Mouse (Mus musculus): ENCODE results near the gene B3gnt2. TPM values are rescaled to one million over a fixed set of nuclear protein-coding genes. Genes with fewer than 3 reads are reported as not detected.
A peak's percentile ranks its signal among the peaks of the same experiment; 100 is the strongest.

Gene B3gnt2
- polyA plus RNA-seq, 1 experiment from 2014 or later, result 2.9 TPM

DNA sequence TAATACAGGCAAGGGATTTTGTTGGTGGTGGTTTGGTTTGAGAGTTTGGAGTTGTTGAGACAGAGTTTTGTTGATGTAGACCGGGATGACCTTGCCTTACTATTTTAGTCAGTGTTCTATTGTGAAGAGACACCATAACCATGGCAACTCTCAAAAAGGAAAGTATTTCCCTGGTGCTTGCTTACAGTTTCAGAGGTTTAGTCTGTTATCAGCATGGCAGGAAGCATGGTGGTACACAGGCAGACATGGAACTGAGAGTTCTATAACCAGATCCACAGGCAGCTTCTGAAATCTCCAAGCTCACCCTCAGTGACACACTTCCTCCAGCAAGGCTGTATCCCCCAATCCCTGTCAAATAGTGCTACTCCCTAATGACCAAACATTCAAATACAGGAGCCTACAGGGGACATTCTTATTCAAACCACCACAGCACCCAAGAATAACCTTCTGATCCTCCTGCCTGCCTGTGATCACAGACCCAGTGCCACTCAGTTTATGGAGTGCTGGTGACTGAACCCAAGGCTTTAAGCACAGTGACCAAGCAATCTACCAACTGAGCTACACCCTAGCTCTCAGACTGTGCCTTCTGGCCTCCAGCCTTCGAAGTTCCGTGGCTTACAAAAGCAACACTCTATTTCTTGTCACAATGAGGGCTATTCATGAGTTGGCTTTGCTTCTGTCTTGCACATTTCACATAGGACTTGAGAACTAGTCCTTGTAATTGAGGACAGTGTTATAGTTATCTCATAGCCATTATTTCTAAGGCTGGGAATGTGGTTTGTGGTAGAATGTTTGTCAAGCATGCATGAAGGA is 104.4 kb downstream of the B3gnt2 start:
- Histone ChIP-seq H3K9ac (ENCODE audit: low read depth, low read length) (no peak overlapping the region), H3K4me2 (no peak overlapping the region), H3K27me3 (ENCODE audit: control insufficient read depth, insufficient read depth, low read length) (no peaks in the 10 kb centered on the region), H3K36me3 (ENCODE audit: control insufficient read depth, insufficient read depth, low read length) (no peaks in the 10 kb centered on the region), H3K4me1 (ENCODE audit: control insufficient read depth, insufficient read depth, low read length) (peaks cover 5% of the 10 kb centered on the region), H3K9me3 (replicated peaks; ENCODE audit: control insufficient read depth, low read length) (no peaks in the 10 kb centered on the region), H3K27ac (ENCODE audit: low read depth, low read length) (no peak overlapping the region), H3K4me3 (ENCODE audit: low read depth, low read length) (no peak overlapping the region)
- 73% methylated on average over 3 of the region's 3 CpGs for WGBS (ENCODE audit: insufficient replicate concordance)
- ATAC-seq (replicated peaks; ENCODE audit: insufficient number of reproducible peaks, low FRiP score, low TSS enrichment), result no peak

GRCm38 (mm10) chr11:22755180-22755579 is 105.6 kb downstream of the B3gnt2 start:
- WGBS (ENCODE audit: insufficient replicate concordance), result 61% methylated on average over 1 of the region's 1 CpGs
- no peak for ATAC-seq (replicated peaks; ENCODE audit: insufficient number of reproducible peaks, low FRiP score, low TSS enrichment)

GRCm38 (mm10) chr11:22752596-22752995 is 108.2 kb downstream of the B3gnt2 start:
- Histone ChIP-seq H3K4me1 (ENCODE audit: control insufficient read depth, insufficient read depth, low read length) (peaks cover 5% of the 10 kb centered on the region), H3K4me3 (ENCODE audit: low read depth, low read length) (no peak overlapping the region), H3K27me3 (ENCODE audit: control insufficient read depth, insufficient read depth, low read length) (no peaks in the 10 kb centered on the region), H3K27ac (ENCODE audit: low read depth, low read length) (no peak overlapping the region), H3K4me2 (peak overlapping the region; percentile 15; the same call in 1 of the 2 replicates), H3K9ac (ENCODE audit: low read depth, low read length) (no peak overlapping the region), H3K36me3 (ENCODE audit: control insufficient read depth, insufficient read depth, low read length) (no peaks in the 10 kb centered on the region), H3K9me3 (replicated peaks; ENCODE audit: control insufficient read depth, low read length) (no peaks in the 10 kb centered on the region)
- ATAC-seq (replicated peaks; ENCODE audit: insufficient number of reproducible peaks, low FRiP score, low TSS enrichment), result 0 out of 2 replicates have a peak, but pooled peaks have one; percentile 18
- WGBS (ENCODE audit: insufficient replicate concordance), result 25% methylated on average over 5 of the region's 5 CpGs

More at GRCm38 (mm10) chr11:22755180-22755579, 105.6 kb downstream of the B3gnt2 start:
- Histone ChIP-seq H3K27me3 (ENCODE audit: control insufficient read depth, insufficient read depth, low read length) (no peaks in the 10 kb centered on the region), H3K4me3 (ENCODE audit: low read depth, low read length) (no peak overlapping the region), H3K36me3 (ENCODE audit: control insufficient read depth, insufficient read depth, low read length) (no peaks in the 10 kb centered on the region), H3K27ac (ENCODE audit: low read depth, low read length) (no peak overlapping the region), H3K4me1 (ENCODE audit: control insufficient read depth, insufficient read depth, low read length) (peaks cover 5% of the 10 kb centered on the region), H3K9me3 (replicated peaks; ENCODE audit: control insufficient read depth, low read length) (no peaks in the 10 kb centered on the region), H3K9ac (ENCODE audit: low read depth, low read length) (no peak overlapping the region), H3K4me2 (no peak overlapping the region)

GRCm38 (mm10) chr11:22751592-22751991 is 109.2 kb downstream of the B3gnt2 start:
- Histone ChIP-seq H3K9ac (ENCODE audit: low read depth, low read length) (no peak overlapping the region), H3K4me3 (ENCODE audit: low read depth, low read length) (no peak overlapping the region), H3K4me2 (no peak overlapping the region), H3K9me3 (replicated peaks; ENCODE audit: control insufficient read depth, low read length) (no peaks in the 10 kb centered on the region), H3K4me1 (ENCODE audit: control insufficient read depth, insufficient read depth, low read length) (peaks cover 5% of the 10 kb centered on the region), H3K36me3 (ENCODE audit: control insufficient read depth, insufficient read depth, low read length) (no peaks in the 10 kb centered on the region), H3K27ac (ENCODE audit: low read depth, low read length) (no peak overlapping the region), H3K27me3 (ENCODE audit: control insufficient read depth, insufficient read depth, low read length) (no peaks in the 10 kb centered on the region)
- 89% methylated on average over 3 of the region's 3 CpGs for whole genome bisulfite sequencing (ENCODE audit: insufficient replicate concordance)
- ATAC-seq (replicated peaks; ENCODE audit: insufficient number of reproducible peaks, low FRiP score, low TSS enrichment), result no peak

DNA sequence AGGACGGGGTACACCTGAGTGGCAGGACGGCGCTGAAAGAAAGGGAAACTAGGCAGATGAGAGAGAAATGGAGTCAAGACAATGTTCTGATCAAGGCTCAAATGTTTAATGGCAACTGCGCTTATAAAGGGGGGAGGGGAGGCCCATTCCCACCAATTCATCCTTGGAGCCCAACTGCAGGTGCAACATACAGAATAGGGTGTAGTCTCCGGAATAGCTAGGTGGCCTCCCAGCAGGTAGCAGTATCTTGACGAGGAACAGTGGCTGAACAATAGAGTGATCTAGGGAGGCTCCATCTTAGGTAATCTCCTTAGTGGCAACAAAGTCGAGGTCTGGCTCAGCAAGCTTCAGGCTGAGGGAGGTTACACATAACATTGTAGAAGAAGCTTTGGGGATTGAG is 113.4 kb downstream of the B3gnt2 start:
- no peak for ATAC-seq (replicated peaks; ENCODE audit: insufficient number of reproducible peaks, low FRiP score, low TSS enrichment)
- H3K9me3 ChIP-seq (replicated peaks; ENCODE audit: control insufficient read depth, low read length), result 0 out of 2 replicates have a peak, but pooled peaks cover 5% of the 10 kb centered on the region
- 78% methylated on average over 7 of the region's 7 CpGs for WGBS (ENCODE audit: insufficient replicate concordance)
- no peak overlapping the region for H3K4me2 ChIP-seq
- H3K9ac ChIP-seq (ENCODE audit: low read depth, low read length), result no peak overlapping the region
- no peak overlapping the region for H3K4me3 ChIP-seq (ENCODE audit: low read depth, low read length)
- no peak overlapping the region for H3K27ac ChIP-seq (ENCODE audit: low read depth, low read length)
- H3K27me3 ChIP-seq (ENCODE audit: control insufficient read depth, insufficient read depth, low read length), result no peaks in the 10 kb centered on the region
- H3K4me1 ChIP-seq (ENCODE audit: control insufficient read depth, insufficient read depth, low read length), result no peaks in the 10 kb centered on the region
- H3K36me3 ChIP-seq (ENCODE audit: control insufficient read depth, insufficient read depth, low read length), result no peaks in the 10 kb centered on the region

DNA sequence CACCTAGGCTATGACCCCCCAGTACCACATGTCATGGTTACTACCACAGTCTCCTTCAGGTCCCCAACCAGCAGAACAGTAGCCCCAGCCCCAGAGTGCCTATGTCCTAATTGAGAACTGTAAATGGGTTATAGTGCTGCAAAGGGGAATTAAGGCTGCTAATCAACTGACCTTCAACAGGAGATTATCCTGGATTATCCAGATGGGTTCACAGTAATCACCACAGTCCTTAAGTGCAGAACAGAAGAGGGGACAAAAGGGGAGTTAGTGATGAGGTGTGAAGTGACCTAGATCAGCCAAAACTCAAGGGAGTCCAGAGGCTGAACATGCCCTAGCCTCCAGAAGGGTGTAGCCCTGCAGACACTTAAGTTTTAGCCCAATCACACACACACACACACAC is 115.4 kb downstream of the B3gnt2 start:
- Histone ChIP-seq H3K9ac (ENCODE audit: low read depth, low read length) (no peak overlapping the region), H3K9me3 (replicated peaks; ENCODE audit: control insufficient read depth, low read length) (0 out of 2 replicates have a peak, but pooled peaks cover 5% of the 10 kb centered on the region), H3K4me2 (no peak overlapping the region), H3K4me3 (ENCODE audit: low read depth, low read length) (no peak overlapping the region), H3K4me1 (ENCODE audit: control insufficient read depth, insufficient read depth, low read length) (no peaks in the 10 kb centered on the region), H3K27me3 (ENCODE audit: control insufficient read depth, insufficient read depth, low read length) (no peaks in the 10 kb centered on the region), H3K27ac (ENCODE audit: low read depth, low read length) (no peak overlapping the region), H3K36me3 (ENCODE audit: control insufficient read depth, insufficient read depth, low read length) (no peaks in the 10 kb centered on the region)
- no peak for ATAC-seq (replicated peaks; ENCODE audit: insufficient number of reproducible peaks, low FRiP score, low TSS enrichment)

DNA sequence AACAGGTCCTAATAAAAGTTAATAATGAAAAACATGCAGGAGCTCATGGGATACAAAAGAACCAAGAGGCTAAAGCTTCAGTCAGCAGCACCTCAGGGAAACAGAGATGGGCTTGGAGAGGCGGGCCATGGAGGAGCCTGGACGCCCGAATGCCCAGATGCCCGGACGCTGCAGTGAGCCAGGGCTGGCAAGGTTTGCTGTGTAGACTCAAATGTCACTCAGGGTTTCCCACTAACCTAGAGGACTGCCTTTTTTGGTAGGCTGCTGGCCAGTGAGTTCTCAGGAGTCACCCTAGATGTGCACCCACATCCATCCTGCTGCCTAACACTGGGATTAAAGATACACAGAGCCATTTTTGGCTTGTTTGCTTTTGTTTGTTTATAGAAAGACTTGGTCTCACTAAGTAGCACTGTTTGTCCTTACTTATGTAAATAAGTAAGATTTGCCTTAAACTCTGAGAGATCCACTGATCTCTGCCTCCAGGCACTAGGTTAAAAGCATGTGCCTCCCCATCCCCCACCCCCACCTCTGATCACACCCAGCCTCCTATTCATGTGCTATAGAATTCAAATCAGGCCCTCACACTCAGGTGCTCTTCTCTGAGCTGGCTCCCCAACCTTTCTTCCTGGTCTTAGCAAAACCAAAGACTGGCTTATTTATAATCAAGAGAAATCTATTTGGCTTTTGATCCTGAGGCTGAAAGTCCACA is 117.0 kb downstream of the B3gnt2 start:
- Histone ChIP-seq H3K9ac (ENCODE audit: low read depth, low read length) (no peak overlapping the region), H3K36me3 (ENCODE audit: control insufficient read depth, insufficient read depth, low read length) (no peaks in the 10 kb centered on the region), H3K4me2 (no peak overlapping the region), H3K27ac (ENCODE audit: low read depth, low read length) (no peak overlapping the region), H3K27me3 (ENCODE audit: control insufficient read depth, insufficient read depth, low read length) (no peaks in the 10 kb centered on the region), H3K4me1 (ENCODE audit: control insufficient read depth, insufficient read depth, low read length) (no peaks in the 10 kb centered on the region), H3K4me3 (ENCODE audit: low read depth, low read length) (no peak overlapping the region), H3K9me3 (replicated peaks; ENCODE audit: control insufficient read depth, low read length) (0 out of 2 replicates have a peak, but pooled peaks cover 5% of the 10 kb centered on the region)
- no peak for ATAC-seq (replicated peaks; ENCODE audit: insufficient number of reproducible peaks, low FRiP score, low TSS enrichment)
- 81% methylated on average over 5 of the region's 5 CpGs for WGBS (ENCODE audit: insufficient replicate concordance)

DNA sequence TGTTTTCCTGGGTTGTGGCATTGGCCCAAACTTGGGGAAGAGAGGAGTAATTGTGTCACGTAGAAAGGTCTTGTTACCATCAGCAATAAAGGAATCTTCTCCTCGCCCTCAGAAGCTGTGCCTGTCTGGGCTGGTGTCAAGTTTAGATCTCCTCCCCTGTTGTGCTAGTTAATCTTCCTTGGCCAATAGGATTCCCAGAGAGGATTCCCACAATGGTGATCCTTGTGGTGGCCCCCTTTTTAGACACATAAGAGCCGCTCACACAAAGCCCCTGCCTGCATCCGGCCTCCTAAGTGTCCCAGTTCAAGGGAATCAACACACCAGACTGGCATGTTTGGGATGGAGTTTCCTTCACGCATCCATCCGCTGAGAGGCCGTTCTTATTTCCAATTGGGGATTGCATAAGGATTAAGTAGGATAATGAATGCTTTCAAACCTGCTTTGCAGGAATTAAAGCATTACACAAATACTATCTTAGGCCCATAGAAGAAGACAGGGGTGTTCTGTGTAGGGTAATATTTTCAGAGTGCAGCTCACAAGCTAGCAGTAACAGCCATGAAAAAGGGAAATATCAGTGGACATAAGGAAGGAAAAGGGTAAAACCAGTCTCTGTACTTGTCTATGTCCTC is 118.6 kb downstream of the B3gnt2 start:
- no peak overlapping the region for H3K4me2 ChIP-seq

More for the DNA sequence above, 118.6 kb downstream of the B3gnt2 start:
- 59% methylated on average over 7 of the region's 7 CpGs for WGBS (ENCODE audit: insufficient replicate concordance)
- H3K9ac ChIP-seq (ENCODE audit: low read depth, low read length), result no peak overlapping the region
- no peak overlapping the region for H3K27ac ChIP-seq (ENCODE audit: low read depth, low read length)
- H3K4me3 ChIP-seq (ENCODE audit: low read depth, low read length), result no peak overlapping the region
- H3K27me3 ChIP-seq (ENCODE audit: control insufficient read depth, insufficient read depth, low read length), result no peaks in the 10 kb centered on the region
- no peaks in the 10 kb centered on the region for H3K36me3 ChIP-seq (ENCODE audit: control insufficient read depth, insufficient read depth, low read length)
- no peak for ATAC-seq (replicated peaks; ENCODE audit: insufficient number of reproducible peaks, low FRiP score, low TSS enrichment)
- H3K4me1 ChIP-seq (ENCODE audit: control insufficient read depth, insufficient read depth, low read length), result no peaks in the 10 kb centered on the region
- H3K9me3 ChIP-seq (replicated peaks; ENCODE audit: control insufficient read depth, low read length), result 0 out of 2 replicates have a peak, but pooled peaks cover 5% of the 10 kb centered on the region

All from heart, embryonic 11.5 days (tissue).